Mouse (Mus musculus) lung, embryonic 14.5 days (tissue): ENCODE measurements at regions not wholly inside any gene's neighbourhood (a gene's known extent, or its start where the extent isn't known, plus 50 kb on each side); places are given as distances from the start of the nearest gene placed in this dataset.

Experiments
- ATAC-seq: fragments of 200-750 bp; cut with Nextera tagmentation; 2 replicates; pipeline ENCODE4 v1.8.0; 2017; ENCODE audit warnings: mild to moderate bottlenecking, moderate TSS enrichment, moderate library complexity; ENCODE audit not compliant: insufficient read depth
- DNase-seq: peaks from one replicate; pipeline ENCODE4 v3.0.0-alpha.2; 2015
- H3K27ac ChIP-seq: fragments of 300-500 bp; sonication (generic); 2 replicates; pipeline ENCODE4 v1.5.1; 2014; ENCODE audit warnings: low read depth, mild to moderate bottlenecking, moderate library complexity
- H3K27me3 ChIP-seq: fragments of 300-500 bp; sonication (generic); 2 replicates; pipeline ENCODE4 v1.6.1; 2014; ENCODE audit warnings: low read length, control low read depth; ENCODE audit not compliant: insufficient read depth
- H3K36me3 ChIP-seq: fragments of 300-500 bp; sonication (generic); 2 replicates; pipeline ENCODE4 v1.6.1; 2014; ENCODE audit warnings: control low read depth; ENCODE audit not compliant: insufficient read depth
- H3K4me1 ChIP-seq: fragments of 300-500 bp; sonication (generic); 2 replicates; pipeline ENCODE4 v1.6.1; 2014; ENCODE audit warnings: antibody characterized with exemption, control low read depth; ENCODE audit not compliant: insufficient read depth
- H3K4me2 ChIP-seq: fragments of 300-500 bp; sonication (generic); 2 replicates; pipeline ENCODE4 v1.6.1; 2014; ENCODE audit warnings: mild to moderate bottlenecking
- H3K4me3 ChIP-seq: fragments of 300-500 bp; sonication (generic); 2 replicates; pipeline ENCODE4 v1.5.1; 2014; ENCODE audit warnings: low read depth, low read length
- H3K9ac ChIP-seq: fragments of 300-500 bp; sonication (generic); 2 replicates; pipeline ENCODE4 v1.6.1; 2014
- H3K9me3 ChIP-seq: fragments of 300-500 bp; sonication (generic); 2 replicates; pipeline ENCODE4 v1.6.1; 2016; ENCODE audit warnings: low read depth, low read length, control low read depth
- CTCF ChIP-seq: IDR thresholded peaks from 2 replicates; pipeline ENCODE4 v1.5.1; 2016; ENCODE audit warnings: antibody characterized with exemption, low read depth
- WGBS: fragments of 180-500 bp; shearing (Covaris S2); extraction: QIAGEN DNeasy Blood & Tissue Kit; methylation state at CpG from one replicate; pipeline ENCODE4 v1.1.7; 2014; 5-methylcytosine and 5-hydroxymethylcytosine counted together

DNA sequence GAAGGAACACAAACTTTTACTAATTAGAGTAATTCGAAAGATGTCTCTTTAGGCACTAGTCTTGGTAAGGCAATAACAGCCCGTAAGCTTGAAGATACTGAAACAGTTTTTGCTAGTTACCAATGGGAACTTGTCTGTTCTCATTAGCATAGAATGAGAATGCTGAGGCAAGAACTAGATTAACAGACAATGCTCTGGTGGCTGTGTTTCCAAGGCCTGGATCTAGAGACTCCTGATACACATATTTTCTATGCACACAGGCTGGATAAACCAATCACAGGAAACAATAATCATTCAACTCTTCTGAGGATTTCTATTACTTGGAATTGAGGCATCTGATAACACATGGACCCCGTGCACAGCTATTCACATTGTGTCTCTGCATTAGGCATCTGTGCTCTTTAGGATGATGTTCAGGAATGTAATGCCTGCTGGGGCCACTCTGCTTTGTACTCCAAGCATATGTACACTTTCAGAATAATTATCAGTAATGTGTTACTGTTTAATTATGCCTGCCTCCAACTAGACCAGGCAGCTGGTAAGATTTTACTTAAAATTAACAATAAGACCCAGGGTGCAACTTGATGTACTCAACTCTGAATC, 1377.2 kb downstream of the Slc22a22 start:
- Histone ChIP-seq H3K27ac (no peak overlapping the region), H3K27me3 (no peaks in the 10 kb centered on the region), H3K4me1 (no peaks in the 10 kb centered on the region), H3K36me3 (no peaks in the 10 kb centered on the region), H3K9me3 (no peaks in the 10 kb centered on the region), H3K4me3 (no peak overlapping the region), H3K4me2 (no peak overlapping the region), H3K9ac (no peak overlapping the region)
- WGBS: 82% methylated on average over 3 of the region's 3 CpGs
- DNase-seq: no peak
- no peak for TF ChIP-seq CTCF
- no peak for ATAC-seq

DNA sequence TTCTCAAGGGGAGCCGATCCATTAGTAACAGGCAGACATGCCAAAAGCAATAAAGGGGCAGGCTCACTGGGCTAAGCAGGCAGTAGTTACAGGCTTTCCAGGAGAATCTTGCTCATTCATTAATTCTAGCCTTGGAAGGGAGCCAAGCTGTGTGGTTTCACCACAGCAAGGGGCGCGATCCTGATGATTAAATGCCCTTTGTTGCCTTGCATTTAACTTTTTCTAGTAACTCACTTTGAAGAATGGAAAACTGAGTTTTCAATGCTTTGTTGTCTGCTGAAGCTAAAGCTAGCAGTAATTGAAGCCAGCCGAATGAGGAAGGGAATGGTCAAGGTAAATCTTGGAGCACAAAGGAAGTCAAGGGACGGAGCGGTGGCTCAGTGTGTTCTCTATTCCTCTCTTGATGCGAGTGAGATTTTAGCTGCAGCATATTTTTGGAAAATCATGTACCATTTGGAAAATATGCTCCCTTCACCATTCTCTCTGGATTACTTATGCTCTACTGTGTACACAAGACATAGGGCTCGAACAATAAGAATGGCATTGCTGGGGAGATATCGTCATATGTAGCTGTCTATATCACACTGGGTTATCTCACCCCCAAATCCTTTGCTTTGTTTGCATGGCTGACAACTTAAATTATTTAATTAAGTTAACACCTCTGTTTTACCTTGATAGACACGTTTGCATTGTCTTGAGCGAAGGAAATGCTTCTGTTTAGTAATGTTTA, 1399.4 kb downstream of the Slc22a22 start:
- no peaks in the 10 kb centered on the region for H3K4me1 ChIP-seq
- no peaks in the 10 kb centered on the region for H3K9me3 ChIP-seq
- H3K4me3 ChIP-seq: no peak overlapping the region
- WGBS: 65% methylated on average over 11 of the region's 11 CpGs
- no peak overlapping the region for H3K4me2 ChIP-seq
- H3K36me3 ChIP-seq: no peaks in the 10 kb centered on the region
- H3K27ac ChIP-seq: no peak overlapping the region
- no peaks in the 10 kb centered on the region for H3K27me3 ChIP-seq
- ATAC-seq: no peak
- no peak for TF ChIP-seq CTCF
- peak; percentile 60 for DNase-seq
- no peak overlapping the region for H3K9ac ChIP-seq

DNA sequence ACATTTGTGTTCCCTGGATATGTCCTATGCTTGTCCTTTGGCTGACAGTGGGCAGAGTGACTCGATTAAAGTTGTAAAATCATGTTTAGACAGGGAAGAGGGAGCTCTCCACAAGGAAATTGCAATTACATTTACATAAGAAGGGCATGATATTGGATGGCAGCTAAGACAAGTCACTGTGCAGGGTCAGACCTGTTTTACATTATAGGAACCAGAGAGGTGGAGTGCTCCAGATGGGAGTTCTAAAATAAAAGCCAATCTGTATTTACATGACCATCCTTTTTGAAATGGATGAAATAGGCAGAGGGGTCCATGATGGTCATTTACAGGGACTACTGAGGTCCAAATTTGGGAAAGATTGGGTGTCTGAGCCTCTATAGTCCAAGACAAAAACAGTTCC, 1400.3 kb downstream of the Slc22a22 start:
- Histone ChIP-seq H3K27me3 (no peaks in the 10 kb centered on the region), H3K4me2 (no peak overlapping the region), H3K36me3 (no peaks in the 10 kb centered on the region), H3K4me3 (no peak overlapping the region), H3K4me1 (no peaks in the 10 kb centered on the region), H3K9me3 (no peaks in the 10 kb centered on the region), H3K9ac (no peak overlapping the region), H3K27ac (no peak overlapping the region)
- TF ChIP-seq CTCF: no peak
- 65% methylated on average over 1 of the region's 1 CpGs for WGBS
- ATAC-seq (no peak), DNase-seq (no peak)

DNA sequence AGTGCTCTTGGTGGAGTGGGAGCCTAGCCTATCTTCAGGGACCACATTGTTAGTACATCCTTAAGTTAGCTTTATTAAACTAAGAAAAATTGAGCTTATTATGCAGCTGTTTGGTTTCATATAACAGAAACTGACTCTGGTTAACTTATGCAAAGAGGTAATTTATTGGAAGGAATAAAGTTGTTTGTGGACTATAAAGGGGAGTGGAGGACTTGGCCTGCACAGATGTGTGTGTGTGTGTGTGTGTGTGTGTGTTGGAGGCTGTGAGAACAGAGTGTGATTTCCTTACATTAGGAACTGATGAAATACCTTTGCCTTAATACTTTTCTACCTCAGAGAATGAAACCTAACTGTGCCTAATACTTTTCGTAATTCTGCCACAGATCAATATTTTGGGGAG, 1400.7 kb downstream of the Slc22a22 start:
- H3K9ac ChIP-seq: no peak overlapping the region
- H3K4me3 ChIP-seq: no peak overlapping the region
- H3K27ac ChIP-seq: no peak overlapping the region
- no peaks in the 10 kb centered on the region for H3K9me3 ChIP-seq
- no peak for TF ChIP-seq CTCF
- no peak for DNase-seq
- no peaks in the 10 kb centered on the region for H3K36me3 ChIP-seq
- no peak overlapping the region for H3K4me2 ChIP-seq
- H3K27me3 ChIP-seq: no peaks in the 10 kb centered on the region
- H3K4me1 ChIP-seq: no peaks in the 10 kb centered on the region
- WGBS: 93% methylated on average over 1 of the region's 1 CpGs
- no peak for ATAC-seq

DNA sequence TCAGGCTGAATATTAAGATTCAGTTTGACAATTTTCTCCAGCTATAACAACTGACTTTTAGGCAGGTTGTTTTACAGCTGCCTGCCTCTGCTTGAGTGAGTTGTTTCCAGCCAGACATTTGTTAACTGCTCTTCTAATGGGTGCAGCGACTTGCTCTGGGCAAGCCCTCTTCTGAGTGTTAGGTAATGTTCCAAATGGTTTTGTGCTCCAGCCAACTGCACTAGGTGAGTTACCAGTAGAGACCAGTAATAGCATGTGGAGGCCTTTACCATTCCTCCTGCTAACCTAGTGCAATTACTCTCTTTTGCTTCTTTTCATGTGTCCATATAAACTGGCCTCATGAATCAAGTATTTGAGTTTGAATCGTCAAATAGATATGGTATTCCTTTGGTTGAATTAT, 1407.9 kb downstream of the Slc22a22 start:
- H3K4me1 ChIP-seq: no peaks in the 10 kb centered on the region
- no peak overlapping the region for H3K4me3 ChIP-seq
- no peaks in the 10 kb centered on the region for H3K27me3 ChIP-seq
- ATAC-seq (no peak), DNase-seq (no peak)
- no peak overlapping the region for H3K27ac ChIP-seq
- no peaks in the 10 kb centered on the region for H3K36me3 ChIP-seq
- no peak for TF ChIP-seq CTCF
- H3K4me2 ChIP-seq: no peak overlapping the region
- WGBS: 66% methylated on average over 2 of the region's 2 CpGs
- H3K9me3 ChIP-seq: no peaks in the 10 kb centered on the region
- H3K9ac ChIP-seq: no peak overlapping the region

DNA sequence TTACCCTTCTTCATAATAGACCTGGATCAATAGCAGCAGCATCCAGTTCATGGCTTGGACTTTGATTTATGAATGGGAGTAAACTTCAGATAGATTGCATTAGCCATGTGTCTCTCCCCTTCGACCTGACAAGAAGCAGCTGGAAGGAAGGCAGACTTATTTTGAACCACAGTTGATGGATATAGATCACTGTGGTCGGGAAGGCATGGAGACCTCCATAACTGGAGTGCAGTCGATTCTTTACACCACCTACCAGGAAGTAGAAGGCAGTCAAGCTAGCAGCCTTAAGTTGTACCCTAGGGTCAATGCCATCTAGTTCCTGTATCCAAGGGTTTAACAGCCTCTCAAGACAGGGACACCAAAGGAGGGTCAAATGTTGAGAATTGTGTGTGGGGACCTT, 1410.2 kb downstream of the Slc22a22 start:
- ATAC-seq: no peak
- Histone ChIP-seq H3K4me2 (no peak overlapping the region), H3K4me1 (no peaks in the 10 kb centered on the region), H3K27ac (no peak overlapping the region), H3K9me3 (no peaks in the 10 kb centered on the region), H3K9ac (no peak overlapping the region), H3K4me3 (no peak overlapping the region), H3K27me3 (no peaks in the 10 kb centered on the region), H3K36me3 (no peaks in the 10 kb centered on the region)
- TF ChIP-seq CTCF: no peak
- 38% methylated on average over 3 of the region's 3 CpGs for WGBS
- no peak for DNase-seq

DNA sequence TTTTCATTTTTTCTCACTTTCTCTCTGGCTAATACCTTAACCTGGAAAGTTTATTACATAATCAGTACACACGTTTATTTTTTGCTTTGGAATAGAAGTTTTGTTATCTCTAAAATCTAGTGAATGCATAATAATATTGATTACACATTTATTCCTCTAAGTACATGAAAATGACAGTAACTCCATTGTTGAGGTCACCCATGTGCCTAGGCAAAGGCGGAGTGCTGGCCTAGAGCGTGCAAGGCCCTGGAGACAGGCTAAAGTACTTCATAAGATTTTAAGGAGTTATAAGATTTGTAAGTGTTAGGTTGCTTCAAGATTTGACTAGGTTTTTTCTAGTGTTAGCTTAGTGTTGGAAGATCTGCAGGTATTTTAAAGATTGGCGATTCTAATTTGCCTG, 1410.9 kb downstream of the Slc22a22 start:
- 65% methylated on average over 4 of the region's 4 CpGs for WGBS
- ATAC-seq (no peak; the same call in 1 of the 2 replicates), DNase-seq (no peak)
- H3K27me3 ChIP-seq: no peaks in the 10 kb centered on the region
- H3K4me3 ChIP-seq: no peak overlapping the region
- no peaks in the 10 kb centered on the region for H3K36me3 ChIP-seq
- no peaks in the 10 kb centered on the region for H3K4me1 ChIP-seq
- H3K9me3 ChIP-seq: no peaks in the 10 kb centered on the region
- no peak for TF ChIP-seq CTCF
- no peak overlapping the region for H3K4me2 ChIP-seq
- H3K27ac ChIP-seq: no peak overlapping the region
- H3K9ac ChIP-seq: no peak overlapping the region
